ENCODE assay signal across 16 mouse cellular contexts in the genomic region with DNA sequence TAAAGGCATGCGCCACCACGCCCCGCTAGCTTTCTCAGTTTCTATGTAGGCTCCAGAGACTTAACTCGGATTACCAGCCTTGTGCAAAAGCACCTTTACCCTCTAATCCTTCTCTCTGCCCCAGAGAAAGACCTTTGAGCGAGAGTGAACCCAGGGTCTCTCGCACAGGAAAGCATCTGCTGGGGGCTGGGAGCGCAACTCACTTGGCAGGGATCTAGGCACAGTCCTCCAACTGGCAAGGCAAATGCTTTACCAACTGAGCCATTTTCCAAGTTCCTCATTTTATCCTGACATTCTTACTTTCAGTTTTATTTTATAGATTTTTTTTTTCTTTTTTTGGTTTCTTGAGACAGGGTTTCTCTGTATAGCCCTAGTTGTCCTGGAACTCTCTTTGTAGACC. TPM values are rescaled to one million over a fixed set of nuclear protein-coding genes. Genes with fewer than 3 reads are reported as not detected.
A peak's percentile ranks its signal among the peaks of the same experiment; 100 is the strongest.
DNase-seq lines count a peak whose midpoint lies in the region; ATAC-seq and TF ChIP-seq lines count a peak whose summit lies in the region.
"Had no signal": no experiment of that assay in that cellular context is flagged by ENCODE, and none has a peak within 500 bp of the region (broad histone marks: within the 10 kb centered on the region; RNA-seq: fewer than 3 reads in every experiment).

No protein-coding gene starts in this region.

- no peak overlapping the region for H3K4me3 ChIP-seq in intestine, postnatal 0 days (ENCODE audit: low read depth, low read length)
- H3K4me3 ChIP-seq in intestine, embryonic 16.5 days (ENCODE audit: low read length) = no peak overlapping the region
- peak overlapping the region; percentile 79 for H3K4me3 ChIP-seq in liver, postnatal 0 days (ENCODE audit: low read depth, low read length)
- no peak overlapping the region for H3K4me3 ChIP-seq in forebrain, embryonic 11.5 days (ENCODE audit: low read depth, low read length)
- no peak overlapping the region for H3K4me3 ChIP-seq in hindbrain, embryonic 10.5 days
- H3K4me3 ChIP-seq: heart, embryonic 13.5 days had no signal

- H3K9ac ChIP-seq in intestine, postnatal 0 days (ENCODE audit: low read depth, low read length) = no peak overlapping the region
- no peak overlapping the region for H3K9ac ChIP-seq in intestine, embryonic 16.5 days (ENCODE audit: low read depth, low read length)
- no peak overlapping the region for H3K9ac ChIP-seq in liver, postnatal 0 days (replicated peaks)
- H3K9ac ChIP-seq in forebrain, embryonic 11.5 days (ENCODE audit: low read length) = no peak overlapping the region
- H3K9ac ChIP-seq: heart, embryonic 13.5 days had no signal

- DNase-seq in B cell, adult 2 months = peak; percentile 47 to 56
- no peak for DNase-seq in liver, postnatal 0 days
- no peak for DNase-seq in forebrain, embryonic 11.5 days (ENCODE audit: low spot score)
- DNase-seq in hindbrain, embryonic 10.5 days (ENCODE audit: low spot score) = no peak
- no peak for DNase-seq in gastrocnemius, adult 8-10 months (ENCODE audit: low spot score in 2 of 2)
- DNase-seq: adrenal gland, postnatal 10 days; gastrocnemius, postnatal 36 days; heart, postnatal 4 days; lung, adult 2 months; lung, postnatal 4 days had no signal

- no peaks in the 10 kb centered on the region for H3K9me3 ChIP-seq in intestine, postnatal 0 days (ENCODE audit: control insufficient read depth)
- H3K9me3 ChIP-seq in intestine, embryonic 16.5 days (ENCODE audit: control insufficient read depth, low read length) = no peaks in the 10 kb centered on the region
- no peaks in the 10 kb centered on the region for H3K9me3 ChIP-seq in liver, postnatal 0 days (ENCODE audit: low read length)
- no peaks in the 10 kb centered on the region for H3K9me3 ChIP-seq in forebrain, embryonic 11.5 days (ENCODE audit: control insufficient read depth, low read length)
- no peaks in the 10 kb centered on the region for H3K9me3 ChIP-seq in hindbrain, embryonic 10.5 days

- 0 out of 2 replicates have a peak, but pooled peaks cover 2% of the 10 kb centered on the region for H3K4me1 ChIP-seq in intestine, postnatal 0 days (replicated peaks; ENCODE audit: control insufficient read depth, insufficient read depth, low read length)
- H3K4me1 ChIP-seq in intestine, embryonic 16.5 days (ENCODE audit: control insufficient read depth, insufficient read depth, low read length) = peaks cover 6% of the 10 kb centered on the region; the same call in 1 of the 2 replicates
- peaks cover 16% of the 10 kb centered on the region for H3K4me1 ChIP-seq in liver, postnatal 0 days (ENCODE audit: insufficient read depth)
- peaks cover 8% of the 10 kb centered on the region; the same call in 1 of the 2 replicates for H3K4me1 ChIP-seq in forebrain, embryonic 11.5 days (replicated peaks; ENCODE audit: control insufficient read depth, insufficient read depth, low read length)
- H3K4me1 ChIP-seq in hindbrain, embryonic 10.5 days (replicated peaks) = peaks cover 25% of the 10 kb centered on the region

- TF ChIP-seq CTCF in intestine, postnatal 0 days (IDR thresholded peaks at IDR 0.05; ENCODE audit: low read depth) = no peak
- TF ChIP-seq CTCF in liver, postnatal 0 days (IDR thresholded peaks at IDR 0.05; ENCODE audit: low read depth) = no peak

- H3K36me3 ChIP-seq in intestine, postnatal 0 days (ENCODE audit: control insufficient read depth, insufficient read depth) = peaks cover 18% of the 10 kb centered on the region; the same call in 1 of the 2 replicates
- H3K36me3 ChIP-seq in intestine, embryonic 16.5 days (ENCODE audit: control insufficient read depth, insufficient read depth, low read length) = 0 out of 2 replicates have a peak, but pooled peaks cover 3% of the 10 kb centered on the region
- peaks cover 13% of the 10 kb centered on the region; the same call in 1 of the 2 replicates for H3K36me3 ChIP-seq in liver, postnatal 0 days (replicated peaks; ENCODE audit: insufficient read depth, low read length)
- no peaks in the 10 kb centered on the region for H3K36me3 ChIP-seq in forebrain, embryonic 11.5 days (ENCODE audit: control insufficient read depth, insufficient read depth, low read length)
- no peaks in the 10 kb centered on the region for H3K36me3 ChIP-seq in hindbrain, embryonic 10.5 days

- TF ChIP-seq EP300 in liver, postnatal 0 days (IDR thresholded peaks at IDR 0.05; ENCODE audit: low read depth) = no peak

- H3K27ac ChIP-seq in intestine, postnatal 0 days (ENCODE audit: low read depth, low read length) = no peak overlapping the region
- H3K27ac ChIP-seq in intestine, embryonic 16.5 days (ENCODE audit: low read length) = no peak overlapping the region
- peak overlapping the region; percentile 89 for H3K27ac ChIP-seq in liver, postnatal 0 days (ENCODE audit: low read depth)
- H3K27ac ChIP-seq in forebrain, embryonic 11.5 days (ENCODE audit: low read depth, low read length) = no peak overlapping the region
- no peak overlapping the region for H3K27ac ChIP-seq in hindbrain, embryonic 10.5 days
- H3K27ac ChIP-seq: heart, embryonic 13.5 days had no signal

- H3K4me2 ChIP-seq in intestine, postnatal 0 days (replicated peaks; ENCODE audit: low read depth) = peak overlapping the region; percentile 94; the same call in 1 of the 2 replicates
- no peak overlapping the region for H3K4me2 ChIP-seq in intestine, embryonic 16.5 days (ENCODE audit: low read depth, low read length)
- H3K4me2 ChIP-seq in liver, postnatal 0 days (ENCODE audit: low read depth, low read length) = peak overlapping the region; percentile 98
- H3K4me2 ChIP-seq in forebrain, embryonic 11.5 days (ENCODE audit: low read depth, low read length, severe bottlenecking) = no peak overlapping the region

- no peaks in the 10 kb centered on the region for H3K27me3 ChIP-seq in intestine, postnatal 0 days (replicated peaks; ENCODE audit: control insufficient read depth, insufficient read depth, low read length)
- H3K27me3 ChIP-seq in intestine, embryonic 16.5 days (replicated peaks; ENCODE audit: control insufficient read depth, insufficient read depth, low read length) = no peaks in the 10 kb centered on the region
- H3K27me3 ChIP-seq in liver, postnatal 0 days (ENCODE audit: insufficient read depth, low read length) = no peaks in the 10 kb centered on the region
- peaks cover 22% of the 10 kb centered on the region for H3K27me3 ChIP-seq in forebrain, embryonic 11.5 days (ENCODE audit: control insufficient read depth, insufficient read depth, low read length)
- H3K27me3 ChIP-seq in hindbrain, embryonic 10.5 days (ENCODE audit: insufficient read depth, poor library complexity, severe bottlenecking) = peaks cover 47% of the 10 kb centered on the region

- ATAC-seq in intestine, postnatal 0 days = no peak
- no peak for ATAC-seq in intestine, embryonic 16.5 days
- 0 out of 2 replicates have a peak, but pooled peaks have one; percentile 13 for ATAC-seq in common myeloid progenitor, adult 5-6 weeks (replicated peaks; ENCODE audit: low read depth, poor library complexity, severe bottlenecking)
- ATAC-seq in liver, postnatal 0 days = no peak
- ATAC-seq in forebrain, embryonic 11.5 days (replicated peaks; ENCODE audit: low FRiP score) = no peak
- ATAC-seq: inflammation-experienced regulatory T-cells, adult 6 months; midbrain, embryonic 16.5 days had no signal

- WGBS in intestine, postnatal 0 days = 80% methylated on average over 7 of the region's 7 CpGs
- 87% methylated on average over 7 of the region's 7 CpGs for WGBS in intestine, embryonic 16.5 days
- 74% methylated on average over 7 of the region's 7 CpGs for WGBS in liver, postnatal 0 days (ENCODE audit: insufficient replicate concordance)
- 76% methylated on average over 7 of the region's 7 CpGs for WGBS in forebrain, embryonic 11.5 days
- 76% methylated on average over 7 of the region's 7 CpGs for WGBS in hindbrain, embryonic 10.5 days

RNA-seq across cellular contexts. Expression of gene Tifa, which starts 3.4 kb away (rescaled TPM):
- polyA plus RNA-seq in intestine, postnatal 0 days (2015; fragmentation: Nextera tagmentation; extraction: Ambion mirVana) = 63.0 and 71.8 TPM in 2 replicates
- 27.4 and 35.2 TPM in 2 replicates for polyA plus RNA-seq in intestine, embryonic 16.5 days (2015; fragmentation: Nextera tagmentation; extraction: Ambion mirVana)
- total RNA-seq in common myeloid progenitor, adult 5-6 weeks (2017) = 34.5 and 46.9 TPM in 2 replicates
- 20.2 and 21.2 TPM in 2 replicates for polyA plus RNA-seq in liver, postnatal 0 days (2015; fragmentation: Nextera tagmentation; extraction: Ambion mirVana)
- 2.9 and 3.2 TPM in 2 replicates for polyA plus RNA-seq in forebrain, embryonic 11.5 days (2014; fragmentation: Nextera tagmentation; extraction: Ambion mirVana)
- polyA plus RNA-seq in hindbrain, embryonic 10.5 days (2016; fragmentation: Nextera tagmentation; extraction: Ambion mirVana) = 2.0 and 2.3 TPM in 2 replicates
- 1 to 10 TPM in 2 of 4 experiments, under 1 TPM in 2; 0.85 to 1.6 (median 1.0) TPM for total RNA-seq in gastrocnemius, adult 8-10 months (2022)

RNA-seq across cellular contexts. Expression of gene Alpk1, which starts 12.7 kb away (rescaled TPM):
- 0.85 and 1.6 TPM in 2 replicates for polyA plus RNA-seq in intestine, postnatal 0 days (2015; fragmentation: Nextera tagmentation; extraction: Ambion mirVana)
- 1.6 and 2.5 TPM in 2 replicates for polyA plus RNA-seq in intestine, embryonic 16.5 days (2015; fragmentation: Nextera tagmentation; extraction: Ambion mirVana)
- total RNA-seq in common myeloid progenitor, adult 5-6 weeks (2017) = 8.1 and 10.4 TPM in 2 replicates
- polyA plus RNA-seq in liver, postnatal 0 days (2015; fragmentation: Nextera tagmentation; extraction: Ambion mirVana) = 0.25 and 0.39 TPM in 2 replicates
- polyA plus RNA-seq in forebrain, embryonic 11.5 days (2014; fragmentation: Nextera tagmentation; extraction: Ambion mirVana) = 0.80 and 1.3 TPM in 2 replicates
- polyA plus RNA-seq in hindbrain, embryonic 10.5 days (2016; fragmentation: Nextera tagmentation; extraction: Ambion mirVana) = 1.1 and 1.4 TPM in 2 replicates
- total RNA-seq in gastrocnemius, adult 8-10 months (2022) = 1 to 10 TPM in 3 of 4 experiments, under 1 TPM in 1; 0.92 to 1.8 (median 1.6) TPM

RNA-seq across cellular contexts. Expression of gene Ap1ar, which starts 44.3 kb away (rescaled TPM):
- 99.6 and 108 TPM in 2 replicates for polyA plus RNA-seq in intestine, postnatal 0 days (2015; fragmentation: Nextera tagmentation; extraction: Ambion mirVana)
- 87.4 and 101 TPM in 2 replicates for polyA plus RNA-seq in intestine, embryonic 16.5 days (2015; fragmentation: Nextera tagmentation; extraction: Ambion mirVana)
- 70.9 and 81.0 TPM in 2 replicates for total RNA-seq in common myeloid progenitor, adult 5-6 weeks (2017)
- polyA plus RNA-seq in liver, postnatal 0 days (2015; fragmentation: Nextera tagmentation; extraction: Ambion mirVana) = 11.1 and 12.9 TPM in 2 replicates
- polyA plus RNA-seq in forebrain, embryonic 11.5 days (2014; fragmentation: Nextera tagmentation; extraction: Ambion mirVana) = 82.8 and 86.8 TPM in 2 replicates
- 56.0 and 60.8 TPM in 2 replicates for polyA plus RNA-seq in hindbrain, embryonic 10.5 days (2016; fragmentation: Nextera tagmentation; extraction: Ambion mirVana)
- total RNA-seq in gastrocnemius, adult 8-10 months (2022) = 10 to 100 TPM; 22.7 to 30.0 (median 27.5) TPM

Comparison
In these comparisons a context has a peak if more than half of its experiments do, and no peak if none do; other contexts are left out.
1. H3K4me2 ChIP-seq: peak in intestine, postnatal 0 days (single experiment) and liver, postnatal 0 days (single experiment); none in intestine, embryonic 16.5 days (single experiment) and forebrain, embryonic 11.5 days (single experiment).
2. DNase-seq: peak in B cell, adult 2 months (2 of 2); none in liver, postnatal 0 days (single experiment), forebrain, embryonic 11.5 days (single experiment), hindbrain, embryonic 10.5 days (single experiment) and gastrocnemius, adult 8-10 months (0 of 2).